ENCODE assay signal across 22 mouse cellular contexts in genomic region chr2:124354716-124355115, GRCm38 (mm10).
DNase-seq lines count a peak whose midpoint lies in the region; ATAC-seq and TF ChIP-seq lines count a peak whose summit lies in the region.
"Had no signal": no experiment of that assay in that cellular context is flagged by ENCODE, and none has a peak within 500 bp of the region (broad histone marks: within the 10 kb centered on the region; RNA-seq: fewer than 3 reads in every experiment).

No protein-coding gene starts in this region.

- H3K9me3 ChIP-seq in limb, embryonic 11.5 days (ENCODE audit: control insufficient read depth, low read length): no peaks in the 10 kb centered on the region
- H3K9me3 ChIP-seq in limb, embryonic 10.5 days (replicated peaks): no peaks in the 10 kb centered on the region
- no peaks in the 10 kb centered on the region for H3K9me3 ChIP-seq in midbrain, embryonic 11.5 days (ENCODE audit: control insufficient read depth, low read length)
- no peaks in the 10 kb centered on the region; the same call in 1 of the 2 replicates for H3K9me3 ChIP-seq in midbrain, embryonic 16.5 days (replicated peaks; ENCODE audit: control insufficient read depth, low read length, poor library complexity, severe bottlenecking)

- no peak overlapping the region for H3K4me3 ChIP-seq in layer of hippocampus, adult 2 months
- no peak overlapping the region for H3K4me3 ChIP-seq in limb, embryonic 11.5 days (ENCODE audit: low read depth, low read length)
- no peak overlapping the region for H3K4me3 ChIP-seq in limb, embryonic 10.5 days
- no peak overlapping the region for H3K4me3 ChIP-seq in midbrain, embryonic 11.5 days (ENCODE audit: low read depth, low read length)
- H3K4me3 ChIP-seq in midbrain, embryonic 16.5 days (ENCODE audit: low read depth, low read length): no peak overlapping the region

- TF ChIP-seq CTCF in layer of hippocampus, adult 2 months (conservative IDR thresholded peaks at IDR 0.05): no peak

- 81% methylated on average over 2 of the region's 2 CpGs for WGBS in limb, embryonic 11.5 days
- WGBS in limb, embryonic 10.5 days: 93% methylated on average over 2 of the region's 2 CpGs
- WGBS in midbrain, embryonic 11.5 days: 87% methylated on average over 2 of the region's 2 CpGs
- 78% methylated on average over 2 of the region's 2 CpGs for WGBS in midbrain, embryonic 16.5 days

- no peaks in the 10 kb centered on the region for H3K4me1 ChIP-seq in limb, embryonic 11.5 days (ENCODE audit: control insufficient read depth, insufficient read depth, low read length)
- H3K4me1 ChIP-seq in limb, embryonic 10.5 days: no peaks in the 10 kb centered on the region
- H3K4me1 ChIP-seq in midbrain, embryonic 11.5 days (ENCODE audit: control insufficient read depth, insufficient read depth, low read length): no peaks in the 10 kb centered on the region
- no peaks in the 10 kb centered on the region for H3K4me1 ChIP-seq in midbrain, embryonic 16.5 days (ENCODE audit: control insufficient read depth, insufficient read depth, low read length)

- peak; percentile 55 for DNase-seq in heart, adult 11 months
- no peak for DNase-seq in heart, adult 18-20 months
- DNase-seq in layer of hippocampus, adult 2 months (ENCODE audit: low spot score in 2 of 2): no peak
- DNase-seq in layer of hippocampus, adult 9-10 months (ENCODE audit: low spot score): no peak
- DNase-seq in limb, embryonic 11.5 days (ENCODE audit: low spot score): peak; percentile 12
- DNase-seq in limb, embryonic 10.5 days (ENCODE audit: low spot score): no peak
- peak; percentile 77 for DNase-seq in midbrain, embryonic 11.5 days (ENCODE audit: low spot score, missing footprints)
- DNase-seq: adrenal gland, adult 2 months; adrenal gland, adult 8-10 months; adrenal gland, postnatal 10 days; adrenal gland, postnatal 14 days; adrenal gland, postnatal 25 days; adrenal gland, postnatal 36 days; B cell, adult 2 months; cerebellum, adult 11 months; cerebellum, adult 11-12 months had no signal

- no peaks in the 10 kb centered on the region for H3K27me3 ChIP-seq in limb, embryonic 11.5 days (ENCODE audit: control insufficient read depth, insufficient read depth, low read length)
- no peaks in the 10 kb centered on the region for H3K27me3 ChIP-seq in limb, embryonic 10.5 days (ENCODE audit: low read depth, poor library complexity, severe bottlenecking)
- H3K27me3 ChIP-seq in midbrain, embryonic 11.5 days (ENCODE audit: control insufficient read depth, insufficient read depth, low read length): no peaks in the 10 kb centered on the region
- no peaks in the 10 kb centered on the region for H3K27me3 ChIP-seq in midbrain, embryonic 16.5 days (ENCODE audit: control insufficient read depth, insufficient read depth, low read depth, low read length)
- H3K27me3 ChIP-seq: CH12.LX, Patski had no signal

- no peaks in the 10 kb centered on the region for H3K36me3 ChIP-seq in limb, embryonic 11.5 days (ENCODE audit: control insufficient read depth, insufficient read depth, low read length)
- no peaks in the 10 kb centered on the region for H3K36me3 ChIP-seq in limb, embryonic 10.5 days
- no peaks in the 10 kb centered on the region for H3K36me3 ChIP-seq in midbrain, embryonic 11.5 days (ENCODE audit: control insufficient read depth, insufficient read depth, low read length)
- no peaks in the 10 kb centered on the region for H3K36me3 ChIP-seq in midbrain, embryonic 16.5 days (ENCODE audit: control insufficient read depth, insufficient read depth, low read length)
- H3K36me3 ChIP-seq: G1E had no signal

- ATAC-seq in limb, embryonic 11.5 days (ENCODE audit: insufficient number of reproducible peaks, low FRiP score, low TSS enrichment, low read depth): no peak
- ATAC-seq in midbrain, embryonic 11.5 days (ENCODE audit: low FRiP score): no peak
- no peak for ATAC-seq in midbrain, embryonic 16.5 days
- ATAC-seq: activated CD4-positive, CD25-positive, alpha-beta regulatory T cell, adult 4 months; CD4-positive, CD25-positive, alpha-beta regulatory T cell, adult 4 months; Patski had no signal

- H3K4me2 ChIP-seq in limb, embryonic 11.5 days (ENCODE audit: low read depth, severe bottlenecking): no peak overlapping the region
- H3K4me2 ChIP-seq in midbrain, embryonic 11.5 days: no peak overlapping the region
- H3K4me2 ChIP-seq in midbrain, embryonic 16.5 days (ENCODE audit: low read length): no peak overlapping the region

- H3K27ac ChIP-seq in layer of hippocampus, adult 2 months: peak overlapping the region; percentile 75
- no peak overlapping the region for H3K27ac ChIP-seq in limb, embryonic 11.5 days (replicated peaks; ENCODE audit: low read depth, low read length)
- H3K27ac ChIP-seq in limb, embryonic 10.5 days: no peak overlapping the region
- H3K27ac ChIP-seq in midbrain, embryonic 11.5 days (ENCODE audit: low read depth, low read length): no peak overlapping the region
- no peak overlapping the region for H3K27ac ChIP-seq in midbrain, embryonic 16.5 days (ENCODE audit: low read length)

- no peak overlapping the region for H3K9ac ChIP-seq in limb, embryonic 11.5 days (ENCODE audit: low read length)
- H3K9ac ChIP-seq in midbrain, embryonic 11.5 days (ENCODE audit: low read length): no peak overlapping the region
- H3K9ac ChIP-seq in midbrain, embryonic 16.5 days (ENCODE audit: low read depth, low read length): no peak overlapping the region

Comparison
In these comparisons a context has a peak if more than half of its experiments do, and no peak if none do; other contexts are left out.
1. DNase-seq: peak in heart, adult 11 months (single experiment), limb, embryonic 11.5 days (single experiment) and midbrain, embryonic 11.5 days (single experiment); none in heart, adult 18-20 months (0 of 2), layer of hippocampus, adult 2 months (0 of 2), layer of hippocampus, adult 9-10 months (single experiment) and limb, embryonic 10.5 days (single experiment).